Mouse (Mus musculus) heart, adult 9 months (tissue): Measurements from ENCODE around the gene Vps41.

Source experiments
- DNase-seq, 2 experiments: peaks; one replicate each; pipeline ENCODE4 v3.0.0; 2022; ENCODE audit warnings: low spot score in 2 of 2

Vps41 gene

DNA sequence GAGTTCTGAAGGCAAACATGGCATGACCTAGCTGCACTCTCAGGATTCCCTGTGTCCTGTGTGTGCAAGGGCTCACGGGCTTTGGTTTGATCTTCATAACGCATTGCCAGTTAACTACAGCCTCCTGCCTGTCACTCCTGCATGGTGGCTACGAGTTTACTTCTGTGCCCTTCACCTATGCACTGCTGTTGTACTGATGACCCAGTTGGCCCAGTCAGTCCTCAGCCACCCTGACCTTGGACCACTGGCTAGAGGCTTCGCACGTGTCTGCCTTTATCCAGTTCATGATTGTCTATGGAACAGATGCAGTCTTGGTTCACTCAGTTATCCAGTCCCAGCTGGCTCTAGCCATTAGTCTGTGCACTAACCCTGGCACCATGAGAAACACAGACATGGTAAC lies 151.7 kb downstream of the Vps41 start:
- DNase-seq: no peak

DNA sequence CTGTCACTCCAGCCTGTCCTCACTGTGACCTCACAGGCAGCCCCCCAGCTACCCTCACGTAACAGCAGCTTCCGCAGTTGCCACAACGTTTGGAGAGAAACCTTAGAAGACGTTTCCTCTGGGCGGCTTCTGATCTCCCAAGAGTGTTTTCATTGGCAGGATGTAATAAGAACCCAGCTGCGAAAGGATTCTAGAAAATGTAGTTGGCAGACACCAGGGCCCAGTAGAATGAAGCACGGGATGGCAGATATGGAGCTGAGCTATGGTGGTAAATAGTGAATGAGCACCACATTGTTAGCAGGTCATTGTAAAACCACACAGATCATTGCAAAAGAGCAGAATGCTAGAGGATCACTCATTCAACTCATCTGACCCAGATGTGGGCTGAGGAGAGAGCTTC lies 158.2 kb downstream of the Vps41 start:
- no peak for DNase-seq

DNA sequence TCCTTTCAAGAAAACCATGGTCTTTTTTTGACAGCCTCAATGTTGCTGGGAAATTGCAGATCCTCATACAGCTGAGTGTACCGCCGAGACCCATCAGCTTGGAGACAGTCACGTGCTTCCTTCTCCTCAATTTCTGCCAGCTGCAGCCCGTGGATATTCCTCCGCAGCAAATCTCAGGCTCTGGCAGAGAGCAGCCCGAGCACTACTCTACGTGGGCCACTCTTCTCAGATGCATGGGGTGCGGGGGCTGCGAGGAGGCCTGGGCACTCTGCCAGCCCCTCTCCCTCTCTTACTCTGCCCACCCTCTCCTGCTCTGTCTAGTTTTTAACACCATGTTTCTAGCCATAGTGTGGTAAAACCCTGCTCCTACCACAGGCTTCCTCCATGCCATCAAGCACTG lies 175.8 kb downstream of the Vps41 start:
- DNase-seq: no peak

DNA sequence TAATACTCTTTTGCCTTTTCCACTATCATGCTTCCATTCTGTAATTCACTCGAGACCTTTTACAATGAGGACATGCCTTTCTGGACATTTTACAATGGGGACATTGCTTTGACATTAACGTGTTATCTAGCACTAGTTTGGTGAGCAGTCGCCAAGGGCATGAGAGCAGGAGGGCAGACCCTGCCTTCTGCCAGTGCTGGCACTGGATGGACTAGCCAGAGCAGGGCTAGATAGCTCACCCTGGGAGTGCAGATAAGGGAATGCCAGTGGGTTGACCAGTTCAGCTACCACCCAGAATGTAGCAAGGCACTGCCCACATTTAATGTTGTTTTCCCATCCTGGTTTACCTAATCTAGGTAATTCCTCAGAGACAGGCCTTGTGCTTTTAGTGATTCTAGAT lies 179.7 kb downstream of the Vps41 start:
- peak; percentile 18 to 19 for DNase-seq

DNA sequence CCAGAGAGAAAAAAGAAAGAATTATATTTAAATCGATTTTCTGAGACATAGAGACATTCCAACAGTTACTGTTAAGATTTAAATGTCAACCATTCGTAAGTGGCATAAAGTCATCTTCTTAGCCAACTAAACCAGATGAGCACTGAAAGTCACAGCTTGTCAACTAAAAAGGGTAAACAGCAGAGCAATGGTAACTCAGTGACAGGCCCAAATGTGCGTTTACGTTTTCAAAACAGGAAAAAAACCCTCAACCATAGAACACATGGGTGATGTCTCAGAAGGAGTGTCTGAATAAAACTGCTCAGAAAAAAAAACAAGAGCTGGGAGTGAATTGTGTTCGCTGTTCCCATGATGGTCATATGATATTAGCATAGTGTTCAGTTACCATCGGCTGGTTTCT lies 186.5 kb downstream of the Vps41 start:
- DNase-seq: no peak

DNA sequence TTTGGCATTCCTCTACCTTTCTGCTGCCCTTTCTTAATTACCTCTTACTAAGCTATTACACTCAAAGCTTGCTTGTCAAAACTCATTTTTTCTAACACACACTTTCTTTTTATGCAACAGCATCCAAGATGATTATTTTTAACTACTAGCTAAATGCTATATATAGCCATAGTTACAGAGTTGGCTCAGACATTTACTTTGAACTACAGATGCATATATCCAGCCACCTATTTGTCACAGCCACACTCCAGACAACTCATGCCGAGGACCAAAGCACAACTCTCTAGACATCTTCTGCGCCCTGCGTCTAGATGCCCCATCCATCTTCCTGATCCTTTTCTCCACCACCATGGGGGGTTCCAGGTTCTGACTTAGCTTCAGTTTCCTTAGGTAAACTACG lies 197.7 kb downstream of the Vps41 start:
- DNase-seq: no peak
